Mouse (Mus musculus): ENCODE results near the gene Zfp950. TPM values are rescaled to one million over a fixed set of nuclear protein-coding genes. Genes with fewer than 3 reads are reported as not detected.

The Zfp950 gene
- total RNA-seq (2023; ENCODE audit: inconsistent age): 17.1 to 35.9 TPM (median 24.6 TPM) in 4 replicates

GRCm38 (mm10) chr19:61140342-61141206, at the start of gene Zfp950:
TSS of gene Zfp950 (minus strand) at chr19:61140840.

GRCm38 (mm10) chr19:61183590-61183989, 43.0 kb upstream of the Zfp950 start, which contains the start of gene Gm6020:
TSS of gene Gm6020 (plus strand) at chr19:61183890.

GRCm38 (mm10) chr19:61175756-61176324, 35.2 kb upstream of the Zfp950 start, which contains the start of gene Gm7102:
TSS of gene Gm7102 (minus strand) at chr19:61176309.

Other genes with a start within 250 kb of the Zfp950 start
- 0.35 to 0.45 TPM in 2 of 4 replicates, not detected in the others for gene Gm7102, start 35.5 kb upstream of the Zfp950 start, total RNA-seq (2023; ENCODE audit: inconsistent age)
- not detected in 4 replicates for gene Gm6020, start 43.0 kb upstream of the Zfp950 start, total RNA-seq (2023; ENCODE audit: inconsistent age)
- 38.2 to 59.0 TPM (median 50.7 TPM) in 4 replicates for gene Csf2ra, start 87.6 kb upstream of the Zfp950 start, total RNA-seq (2023; ENCODE audit: inconsistent age)
- not detected in 4 replicates for gene Gm21060, start 156.2 kb upstream of the Zfp950 start, total RNA-seq (2023; ENCODE audit: inconsistent age)